Mouse (Mus musculus): ENCODE results near the gene Rexo4. TPM values are rescaled to one million over a fixed set of nuclear protein-coding genes. Genes with fewer than 3 reads are reported as not detected.
A peak's percentile ranks its signal among the peaks of the same experiment; 100 is the strongest.

Rexo4 gene
- polyA plus RNA-seq, 1 experiment from 2014 or later = 45.2 TPM

- H3K27ac ChIP-seq (ENCODE audit: low read length) = no peak overlapping the region
- no peak for ATAC-seq (ENCODE audit: insufficient number of reproducible peaks, insufficient read depth, low FRiP score, low read depth)
- H3K4me1 ChIP-seq (ENCODE audit: control insufficient read depth, insufficient read depth, low read length) = peaks cover 6% of the 10 kb centered on the region; the same call in 1 of the 2 replicates
- WGBS = 84% methylated on average over 6 of the region's 6 CpGs
- H3K4me2 ChIP-seq (replicated peaks; ENCODE audit: low read depth, low read length) = no peak overlapping the region
- H3K27me3 ChIP-seq (ENCODE audit: control insufficient read depth, insufficient read depth, low read length) = no peaks in the 10 kb centered on the region
- no peak overlapping the region for H3K9ac ChIP-seq (replicated peaks; ENCODE audit: low read depth, low read length)
- H3K9me3 ChIP-seq (ENCODE audit: control insufficient read depth, low read depth, low read length) = no peaks in the 10 kb centered on the region
- H3K4me3 ChIP-seq (ENCODE audit: low read depth, low read length) = no peak overlapping the region
- peaks cover 69% of the 10 kb centered on the region for H3K36me3 ChIP-seq (ENCODE audit: control insufficient read depth, insufficient read depth, low read length)
Observed at GRCm38 (mm10) chr2:26920190-26920855, 43.9 kb downstream of the Rexo4 start.

GRCm38 (mm10) chr2:26919684-26920083 lies 44.5 kb downstream of the Rexo4 start:
- no peak for ATAC-seq (ENCODE audit: insufficient number of reproducible peaks, insufficient read depth, low FRiP score, low read depth)
- Histone ChIP-seq H3K9ac (replicated peaks; ENCODE audit: low read depth, low read length) (no peak overlapping the region), H3K4me3 (ENCODE audit: low read depth, low read length) (no peak overlapping the region), H3K27ac (ENCODE audit: low read length) (no peak overlapping the region), H3K4me2 (replicated peaks; ENCODE audit: low read depth, low read length) (no peak overlapping the region), H3K9me3 (ENCODE audit: control insufficient read depth, low read depth, low read length) (no peaks in the 10 kb centered on the region), H3K27me3 (ENCODE audit: control insufficient read depth, insufficient read depth, low read length) (no peaks in the 10 kb centered on the region), H3K4me1 (ENCODE audit: control insufficient read depth, insufficient read depth, low read length) (peaks cover 11% of the 10 kb centered on the region; the same call in 1 of the 2 replicates), H3K36me3 (ENCODE audit: control insufficient read depth, insufficient read depth, low read length) (peaks cover 63% of the 10 kb centered on the region)
- WGBS = 89% methylated on average over 3 of the region's 3 CpGs

- Histone ChIP-seq H3K36me3 (ENCODE audit: control insufficient read depth, insufficient read depth, low read length) (peaks cover 61% of the 10 kb centered on the region), H3K4me1 (ENCODE audit: control insufficient read depth, insufficient read depth, low read length) (peaks cover 20% of the 10 kb centered on the region), H3K4me3 (ENCODE audit: low read depth, low read length) (peak overlapping the region; percentile 73), H3K9ac (replicated peaks; ENCODE audit: low read depth, low read length) (peak overlapping the region; percentile 85), H3K27me3 (ENCODE audit: control insufficient read depth, insufficient read depth, low read length) (no peaks in the 10 kb centered on the region), H3K9me3 (ENCODE audit: control insufficient read depth, low read depth, low read length) (no peaks in the 10 kb centered on the region), H3K4me2 (replicated peaks; ENCODE audit: low read depth, low read length) (peak overlapping the region; percentile 94), H3K27ac (ENCODE audit: low read length) (peak overlapping the region; percentile 69; the same call in 1 of the 2 replicates)
- WGBS = 2% methylated on average over 13 of the region's 13 CpGs
- ATAC-seq (ENCODE audit: insufficient number of reproducible peaks, insufficient read depth, low FRiP score, low read depth) = no peak
Observed at GRCm38 (mm10) chr2:26916738-26917137, 47.4 kb downstream of the Rexo4 start.

- WGBS = 1% methylated on average over 47 of the region's 47 CpGs
- Histone ChIP-seq H3K9me3 (ENCODE audit: control insufficient read depth, low read depth, low read length) (no peaks in the 10 kb centered on the region), H3K4me2 (replicated peaks; ENCODE audit: low read depth, low read length) (peak within 1 kb of the TSS; percentile 94), H3K4me1 (ENCODE audit: control insufficient read depth, insufficient read depth, low read length) (peaks cover 21% of the 10 kb centered on the region), H3K36me3 (ENCODE audit: control insufficient read depth, insufficient read depth, low read length) (peaks cover 59% of the 10 kb centered on the region), H3K27ac (ENCODE audit: low read length) (peak within 1 kb of the TSS; percentile 69), H3K9ac (replicated peaks; ENCODE audit: low read depth, low read length) (peak within 1 kb of the TSS; percentile 85), H3K4me3 (ENCODE audit: low read depth, low read length) (peak within 1 kb of the TSS; percentile 73), H3K27me3 (ENCODE audit: control insufficient read depth, insufficient read depth, low read length) (no peaks in the 10 kb centered on the region)
- ATAC-seq (ENCODE audit: insufficient number of reproducible peaks, insufficient read depth, low FRiP score, low read depth) = peak; percentile 79
Observed at GRCm38 (mm10) chr2:26915927-26916728, 48.1 kb downstream of the Rexo4 start, which contains the start of the genes Surf2 and Surf1. Surf2 (plus strand) TSS chr2:26916367. Surf1 (minus strand) TSS chr2:26916530.

GRCm38 (mm10) chr2:26914148-26914941 lies 49.8 kb downstream of the Rexo4 start:
- ATAC-seq (ENCODE audit: insufficient number of reproducible peaks, insufficient read depth, low FRiP score, low read depth) = no peak
- 64% methylated on average over 8 of the region's 8 CpGs for WGBS
- Histone ChIP-seq H3K36me3 (ENCODE audit: control insufficient read depth, insufficient read depth, low read length) (peaks cover 41% of the 10 kb centered on the region), H3K27ac (ENCODE audit: low read length) (no peak overlapping the region), H3K4me1 (ENCODE audit: control insufficient read depth, insufficient read depth, low read length) (peaks cover 23% of the 10 kb centered on the region), H3K4me2 (replicated peaks; ENCODE audit: low read depth, low read length) (no peak overlapping the region), H3K9me3 (ENCODE audit: control insufficient read depth, low read depth, low read length) (no peaks in the 10 kb centered on the region), H3K27me3 (ENCODE audit: control insufficient read depth, insufficient read depth, low read length) (no peaks in the 10 kb centered on the region), H3K4me3 (ENCODE audit: low read depth, low read length) (no peak overlapping the region), H3K9ac (replicated peaks; ENCODE audit: low read depth, low read length) (no peak overlapping the region)

GRCm38 (mm10) chr2:26913416-26914147 lies 50.6 kb downstream of the Rexo4 start:
- Histone ChIP-seq H3K4me1 (ENCODE audit: control insufficient read depth, insufficient read depth, low read length) (peaks cover 29% of the 10 kb centered on the region), H3K4me3 (ENCODE audit: low read depth, low read length) (no peak overlapping the region), H3K36me3 (ENCODE audit: control insufficient read depth, insufficient read depth, low read length) (peaks cover 33% of the 10 kb centered on the region), H3K4me2 (replicated peaks; ENCODE audit: low read depth, low read length) (no peak overlapping the region), H3K27ac (ENCODE audit: low read length) (no peak overlapping the region), H3K9ac (replicated peaks; ENCODE audit: low read depth, low read length) (no peak overlapping the region), H3K9me3 (ENCODE audit: control insufficient read depth, low read depth, low read length) (no peaks in the 10 kb centered on the region), H3K27me3 (ENCODE audit: control insufficient read depth, insufficient read depth, low read length) (no peaks in the 10 kb centered on the region)
- ATAC-seq (ENCODE audit: insufficient number of reproducible peaks, insufficient read depth, low FRiP score, low read depth) = no peak
- WGBS = 85% methylated on average over 17 of the region's 17 CpGs

GRCm38 (mm10) chr2:26912253-26912770 lies 51.9 kb downstream of the Rexo4 start:
- WGBS = 72% methylated on average over 5 of the region's 5 CpGs
- H3K9ac ChIP-seq (replicated peaks; ENCODE audit: low read depth, low read length) = peak overlapping the region; percentile 96; the same call in 1 of the 2 replicates
- H3K27me3 ChIP-seq (ENCODE audit: control insufficient read depth, insufficient read depth, low read length) = no peaks in the 10 kb centered on the region
- peaks cover 36% of the 10 kb centered on the region for H3K36me3 ChIP-seq (ENCODE audit: control insufficient read depth, insufficient read depth, low read length)
- peak overlapping the region; percentile 92 for H3K4me2 ChIP-seq (replicated peaks; ENCODE audit: low read depth, low read length)
- peak overlapping the region; percentile 80 for H3K4me3 ChIP-seq (ENCODE audit: low read depth, low read length)
- no peak for ATAC-seq (ENCODE audit: insufficient number of reproducible peaks, insufficient read depth, low FRiP score, low read depth)
- H3K4me1 ChIP-seq (ENCODE audit: control insufficient read depth, insufficient read depth, low read length) = peaks cover 32% of the 10 kb centered on the region
- no peaks in the 10 kb centered on the region for H3K9me3 ChIP-seq (ENCODE audit: control insufficient read depth, low read depth, low read length)
- no peak overlapping the region for H3K27ac ChIP-seq (ENCODE audit: low read length)

All from stomach, embryonic 14.5 days (tissue).